In the genomic region with DNA sequence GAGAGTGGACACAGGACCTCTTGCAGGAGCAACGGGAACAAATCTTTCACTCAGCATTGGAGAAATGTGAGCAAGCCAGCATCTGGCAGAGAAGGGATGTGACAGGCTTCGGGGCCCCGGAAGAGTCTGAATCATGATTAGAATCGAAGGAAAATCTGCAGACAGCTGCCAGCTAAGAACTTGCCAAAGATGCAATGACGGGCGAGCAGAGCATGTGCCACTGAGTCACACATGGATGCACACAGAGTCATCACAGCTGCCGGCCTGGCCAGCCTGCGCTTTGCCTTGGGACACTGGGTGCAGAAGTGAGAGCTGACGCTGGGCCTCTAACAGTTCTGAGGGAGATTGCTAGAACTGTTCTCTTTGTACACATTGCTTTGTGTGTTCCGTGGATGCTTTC, we compare ENCODE assay signal across 9 mouse cellular contexts.
DNase-seq lines count a peak whose midpoint lies in the region; ATAC-seq and TF ChIP-seq lines count a peak whose summit lies in the region.
"Had no signal": no experiment of that assay in that cellular context is flagged by ENCODE, and none has a peak within 500 bp of the region (broad histone marks: within the 10 kb centered on the region; RNA-seq: fewer than 3 reads in every experiment).

No protein-coding gene starts in this region.

- H3K27me3 ChIP-seq in midbrain, embryonic 10.5 days (ENCODE audit: low read depth, poor library complexity, severe bottlenecking), result no peaks in the 10 kb centered on the region
- H3K27me3 ChIP-seq in midbrain, embryonic 11.5 days (ENCODE audit: control insufficient read depth, insufficient read depth, low read length), result no peaks in the 10 kb centered on the region
- no peaks in the 10 kb centered on the region for H3K27me3 ChIP-seq in hindbrain, embryonic 15.5 days
- no peaks in the 10 kb centered on the region for H3K27me3 ChIP-seq in midbrain, postnatal 0 days (ENCODE audit: insufficient read depth, low read length)
- no peaks in the 10 kb centered on the region for H3K27me3 ChIP-seq in kidney, embryonic 15.5 days

- ATAC-seq in midbrain, embryonic 11.5 days (ENCODE audit: low FRiP score), result no peak
- peak; percentile 63 for ATAC-seq in hindbrain, embryonic 15.5 days (ENCODE audit: low FRiP score, low read depth)
- peak; percentile 38; the same call in 1 of the 2 replicates for ATAC-seq in midbrain, postnatal 0 days (ENCODE audit: low FRiP score)
- no peak for ATAC-seq in kidney, embryonic 15.5 days (replicated peaks; ENCODE audit: low FRiP score)

- H3K4me3 ChIP-seq in midbrain, embryonic 10.5 days, result no peak overlapping the region
- H3K4me3 ChIP-seq in midbrain, embryonic 11.5 days (ENCODE audit: low read depth, low read length), result no peak overlapping the region
- H3K4me3 ChIP-seq in hindbrain, embryonic 15.5 days, result no peak overlapping the region
- H3K4me3 ChIP-seq in midbrain, postnatal 0 days (ENCODE audit: low read depth, low read length), result no peak overlapping the region
- no peak overlapping the region for H3K4me3 ChIP-seq in kidney, embryonic 15.5 days (replicated peaks)
- H3K4me3 ChIP-seq: heart, embryonic 12.5 days had no signal

- WGBS in midbrain, embryonic 10.5 days, result 80% methylated on average over 10 of the region's 10 CpGs
- WGBS in midbrain, embryonic 11.5 days, result 67% methylated on average over 10 of the region's 10 CpGs
- 49% methylated on average over 10 of the region's 10 CpGs for WGBS in hindbrain, embryonic 15.5 days
- 72% methylated on average over 10 of the region's 10 CpGs for WGBS in midbrain, postnatal 0 days
- 62% methylated on average over 10 of the region's 10 CpGs for WGBS in kidney, embryonic 15.5 days

- TF ChIP-seq CTCF in midbrain, postnatal 0 days (IDR thresholded peaks at IDR 0.05), result no peak

- H3K9ac ChIP-seq in midbrain, embryonic 11.5 days (ENCODE audit: low read length), result no peak overlapping the region
- no peak overlapping the region for H3K9ac ChIP-seq in hindbrain, embryonic 15.5 days
- H3K9ac ChIP-seq in midbrain, postnatal 0 days (replicated peaks; ENCODE audit: low read length, poor library complexity, severe bottlenecking), result no peak overlapping the region
- H3K9ac ChIP-seq in kidney, embryonic 15.5 days, result no peak overlapping the region
- H3K9ac ChIP-seq: heart, embryonic 12.5 days had no signal

- no peaks in the 10 kb centered on the region for H3K36me3 ChIP-seq in midbrain, embryonic 10.5 days
- no peaks in the 10 kb centered on the region for H3K36me3 ChIP-seq in midbrain, embryonic 11.5 days (ENCODE audit: control insufficient read depth, insufficient read depth, low read length)
- H3K36me3 ChIP-seq in hindbrain, embryonic 15.5 days, result no peaks in the 10 kb centered on the region
- no peaks in the 10 kb centered on the region for H3K36me3 ChIP-seq in midbrain, postnatal 0 days (ENCODE audit: insufficient read depth, low read length)
- no peaks in the 10 kb centered on the region for H3K36me3 ChIP-seq in kidney, embryonic 15.5 days
- H3K36me3 ChIP-seq: heart, embryonic 12.5 days had no signal

- no peak overlapping the region for H3K4me2 ChIP-seq in midbrain, embryonic 11.5 days
- H3K4me2 ChIP-seq in hindbrain, embryonic 15.5 days, result no peak overlapping the region
- H3K4me2 ChIP-seq in midbrain, postnatal 0 days (ENCODE audit: low read depth, low read length, poor library complexity, severe bottlenecking), result no peak overlapping the region
- H3K4me2 ChIP-seq in kidney, embryonic 15.5 days, result no peak overlapping the region
- H3K4me2 ChIP-seq: heart, embryonic 12.5 days had no signal

- peaks cover 17% of the 10 kb centered on the region; the same call in 1 of the 2 replicates for H3K4me1 ChIP-seq in midbrain, embryonic 10.5 days
- H3K4me1 ChIP-seq in midbrain, embryonic 11.5 days (ENCODE audit: control insufficient read depth, insufficient read depth, low read length), result no peaks in the 10 kb centered on the region
- H3K4me1 ChIP-seq in hindbrain, embryonic 15.5 days (replicated peaks), result peaks cover 14% of the 10 kb centered on the region
- no peaks in the 10 kb centered on the region for H3K4me1 ChIP-seq in midbrain, postnatal 0 days (ENCODE audit: insufficient read depth, low read length)
- H3K4me1 ChIP-seq in kidney, embryonic 15.5 days, result 0 out of 2 replicates have a peak, but pooled peaks cover 2% of the 10 kb centered on the region
- H3K4me1 ChIP-seq: heart, embryonic 12.5 days had no signal

- H3K9me3 ChIP-seq in midbrain, embryonic 10.5 days (replicated peaks), result no peaks in the 10 kb centered on the region
- H3K9me3 ChIP-seq in midbrain, embryonic 11.5 days (ENCODE audit: control insufficient read depth, low read length), result no peaks in the 10 kb centered on the region
- no peaks in the 10 kb centered on the region for H3K9me3 ChIP-seq in hindbrain, embryonic 15.5 days
- H3K9me3 ChIP-seq in midbrain, postnatal 0 days (ENCODE audit: low read length), result no peaks in the 10 kb centered on the region
- H3K9me3 ChIP-seq in kidney, embryonic 15.5 days (replicated peaks), result no peaks in the 10 kb centered on the region
- H3K9me3 ChIP-seq: heart, embryonic 12.5 days had no signal

- 0 out of 2 replicates have a peak overlapping the region, but pooled peaks have one; percentile 1 for H3K27ac ChIP-seq in midbrain, embryonic 10.5 days (replicated peaks)
- no peak overlapping the region for H3K27ac ChIP-seq in midbrain, embryonic 11.5 days (ENCODE audit: low read depth, low read length)
- H3K27ac ChIP-seq in hindbrain, embryonic 15.5 days (replicated peaks), result no peak overlapping the region
- no peak overlapping the region for H3K27ac ChIP-seq in midbrain, postnatal 0 days (ENCODE audit: low read depth, low read length)
- no peak overlapping the region for H3K27ac ChIP-seq in kidney, embryonic 15.5 days

- DNase-seq in cerebellum, postnatal 14 days, result peak; percentile 43 to 62
- no peak for DNase-seq in cerebellum, adult 9-11 months
- no peak for DNase-seq in midbrain, embryonic 10.5 days (ENCODE audit: low spot score)
- no peak for DNase-seq in midbrain, embryonic 11.5 days (ENCODE audit: low spot score, missing footprints)
- DNase-seq in midbrain, postnatal 0 days (ENCODE audit: low spot score), result peak; percentile 79
- DNase-seq in embryo, embryonic 9.5 days (ENCODE audit: extremely low spot score), result no peak

Comparison
In these comparisons a context has a peak if more than half of its experiments do, and no peak if none do; other contexts are left out.
1. DNase-seq: peak in cerebellum, postnatal 14 days (2 of 2) and midbrain, postnatal 0 days (single experiment); none in cerebellum, adult 9-11 months (single experiment), midbrain, embryonic 10.5 days (single experiment), midbrain, embryonic 11.5 days (single experiment) and embryo, embryonic 9.5 days (single experiment).
2. ATAC-seq: peak in hindbrain, embryonic 15.5 days (single experiment) and midbrain, postnatal 0 days (single experiment); none in midbrain, embryonic 11.5 days (single experiment) and kidney, embryonic 15.5 days (single experiment).